Mouse (Mus musculus): ENCODE measurements around the gene Sptbn1. TPM values are rescaled to one million over a fixed set of nuclear protein-coding genes. Genes with fewer than 3 reads are reported as not detected.

Sptbn1 gene
- polyA plus RNA-seq, 1 experiment from 2014 or later: 215 TPM

Other genes starting within 250 kb of the Sptbn1 start
- gene Eml6, start 242.1 kb downstream of the Sptbn1 start, polyA plus RNA-seq (2014; fragmentation: Nextera tagmentation; extraction: Ambion mirVana): 0.84 and 1.3 TPM in 2 replicates
- not detected in 2 replicates for gene 4930505A04Rik, start 203.7 kb upstream of the Sptbn1 start, polyA plus RNA-seq (2014; fragmentation: Nextera tagmentation; extraction: Ambion mirVana)